14 mouse cellular contexts compared by ENCODE assay signal in the genomic region with DNA sequence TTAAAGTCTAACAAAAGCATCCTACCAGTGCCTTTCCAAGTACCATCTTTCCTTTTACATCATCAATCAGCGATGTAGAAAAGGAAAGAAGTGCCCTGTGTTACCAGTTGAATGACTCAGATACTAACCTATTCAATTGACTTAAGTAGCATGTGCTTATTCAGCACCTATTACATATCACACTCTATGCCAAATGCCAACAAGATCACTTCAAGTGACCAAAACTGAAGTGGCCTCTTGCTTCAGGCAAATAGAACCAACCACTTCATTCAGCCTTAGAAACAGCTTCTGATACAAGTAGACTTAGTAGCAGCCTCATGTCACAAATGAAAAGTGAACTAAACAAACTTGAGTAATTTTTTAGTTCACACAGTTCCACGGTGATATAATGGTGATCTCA.
"Had no signal": no experiment of that assay in that cellular context is flagged by ENCODE, and none has a peak within 500 bp of the region (broad histone marks: within the 10 kb centered on the region; RNA-seq: fewer than 3 reads in every experiment).

No protein-coding gene starts in this region.

- H3K36me3 ChIP-seq: liver, embryonic 13.5 days; liver, embryonic 15.5 days; midbrain, embryonic 10.5 days; midbrain, embryonic 12.5 days; midbrain, embryonic 15.5 days; neural tube, embryonic 12.5 days; stomach, embryonic 15.5 days had no signal

- H3K4me3 ChIP-seq: liver, embryonic 13.5 days; liver, embryonic 15.5 days; midbrain, embryonic 10.5 days; midbrain, embryonic 12.5 days; midbrain, embryonic 15.5 days; neural tube, embryonic 12.5 days; stomach, embryonic 15.5 days had no signal

- H3K4me2 ChIP-seq: liver, embryonic 11.5 days; liver, embryonic 13.5 days; liver, embryonic 15.5 days; midbrain, embryonic 12.5 days; midbrain, embryonic 15.5 days; neural tube, embryonic 12.5 days; stomach, embryonic 15.5 days had no signal

- H3K9me3 ChIP-seq: liver, embryonic 13.5 days; liver, embryonic 15.5 days; midbrain, embryonic 10.5 days; midbrain, embryonic 12.5 days; midbrain, embryonic 15.5 days; neural tube, embryonic 12.5 days; stomach, embryonic 15.5 days had no signal

- H3K27me3 ChIP-seq: liver, embryonic 13.5 days; liver, embryonic 15.5 days; midbrain, embryonic 12.5 days; midbrain, embryonic 15.5 days; neural tube, embryonic 12.5 days; stomach, embryonic 15.5 days had no signal

- ATAC-seq: liver, postnatal 0 days; midbrain, embryonic 15.5 days had no signal

- H3K4me1 ChIP-seq: liver, embryonic 13.5 days; liver, embryonic 15.5 days; midbrain, embryonic 10.5 days; midbrain, embryonic 12.5 days; midbrain, embryonic 15.5 days; neural tube, embryonic 12.5 days; stomach, embryonic 15.5 days had no signal

- DNase-seq: liver; liver, embryonic 13.5 days; liver, postnatal 0 days; right cerebral cortex, postnatal 14 days; thymus, adult 2 months; thymus, postnatal 25 days had no signal

- H3K27ac ChIP-seq: liver, embryonic 13.5 days; liver, embryonic 15.5 days; midbrain, embryonic 10.5 days; midbrain, embryonic 12.5 days; midbrain, embryonic 15.5 days; neural tube, embryonic 12.5 days; stomach, embryonic 15.5 days; stomach, postnatal 0 days had no signal

- H3K9ac ChIP-seq: liver, embryonic 13.5 days; liver, embryonic 15.5 days; liver, postnatal 0 days; midbrain, embryonic 12.5 days; midbrain, embryonic 15.5 days; neural tube, embryonic 12.5 days; stomach, embryonic 15.5 days had no signal
